Mouse (Mus musculus) heart, postnatal 0 days (tissue): ENCODE data around the gene Tbc1d1. TPM values are rescaled to one million over a fixed set of nuclear protein-coding genes. Genes with fewer than 3 reads are reported as not detected.

Experiments
- ATAC-seq: fragments of 200-750 bp; cut with Nextera tagmentation; 2 replicates; pipeline ENCODE4 v1.8.0; 2017; ENCODE audit warnings: low read depth, moderate number of reproducible peaks, moderate library complexity; ENCODE audit not compliant: insufficient read depth
- DNase-seq: peaks from one replicate; pipeline ENCODE4 v3.0.0-alpha.2; 2016; ENCODE audit warnings: low spot score
- H3K27ac ChIP-seq: fragments of 300-500 bp; sonication (generic); 2 replicates; pipeline ENCODE4 v1.5.1; 2014; ENCODE audit warnings: low read depth, mild to moderate bottlenecking
- H3K27me3 ChIP-seq: fragments of 300-500 bp; sonication (generic); 2 replicates; pipeline ENCODE4 v1.6.1; 2014; ENCODE audit warnings: low read length, mixed read lengths; ENCODE audit not compliant: control insufficient read depth, insufficient read depth
- H3K36me3 ChIP-seq: fragments of 300-500 bp; sonication (generic); replicated peaks from 2 replicates; pipeline ENCODE4 v1.6.1; 2014; ENCODE audit warnings: low read length, mixed read lengths; ENCODE audit not compliant: control insufficient read depth, insufficient read depth
- H3K4me1 ChIP-seq: fragments of 300-500 bp; sonication (generic); 2 replicates; pipeline ENCODE4 v1.6.1; 2014; ENCODE audit warnings: antibody characterized with exemption; ENCODE audit not compliant: control insufficient read depth, insufficient read depth
- H3K4me2 ChIP-seq: fragments of 300-500 bp; sonication (generic); 2 replicates; pipeline ENCODE4 v1.6.1; 2014; ENCODE audit warnings: low read depth, mild to moderate bottlenecking, low read length, moderate library complexity
- H3K4me3 ChIP-seq: fragments of 300-500 bp; sonication (generic); 2 replicates; pipeline ENCODE4 v1.5.1; 2014; ENCODE audit warnings: low read depth, low read length
- H3K9ac ChIP-seq: fragments of 300-500 bp; sonication (generic); replicated peaks from 2 replicates; pipeline ENCODE4 v1.6.1; 2014; ENCODE audit warnings: low read depth, low read length, mixed read lengths
- H3K9me3 ChIP-seq: fragments of 300-500 bp; sonication (generic); replicated peaks from 2 replicates; pipeline ENCODE4 v1.6.1; 2016; ENCODE audit warnings: low read length; ENCODE audit not compliant: control insufficient read depth
- CTCF ChIP-seq: IDR thresholded peaks from 2 replicates; pipeline ENCODE4 v1.5.1; 2016; ENCODE audit warnings: antibody characterized with exemption, control low read depth, low read depth
- EP300 ChIP-seq: IDR thresholded peaks from 2 replicates; pipeline ENCODE4 v1.6.1; 2016; ENCODE audit warnings: antibody characterized with exemption, low read depth
- WGBS: fragments of 180-500 bp; shearing (Covaris S2); extraction: QIAGEN DNeasy Blood & Tissue Kit; methylation state at CpG from one replicate; pipeline ENCODE4 v1.1.7; 2014; 5-methylcytosine and 5-hydroxymethylcytosine counted together
- polyA plus RNA-seq: library from polyadenylated mRNA; unstranded; fragments of >200 nt; fragmentation: Nextera tagmentation; extraction: Ambion mirVana; gene quantifications from 2 replicates; pipeline ENCODE4 v1.2.1, GENCODE M21; 2015
- total RNA-seq: library from RNA; depleted of rRNA; stranded (reverse); fragments of >200 nt; gene quantifications from 2 replicates; pipeline ENCODE4 v1.2.3, GENCODE M21; 2014; ENCODE audit warnings: low replicate concordance

The Tbc1d1 gene
- total and polyA plus RNA-seq, 2 experiments from 2014 or later = 22.4 to 55.4 TPM

DNA sequence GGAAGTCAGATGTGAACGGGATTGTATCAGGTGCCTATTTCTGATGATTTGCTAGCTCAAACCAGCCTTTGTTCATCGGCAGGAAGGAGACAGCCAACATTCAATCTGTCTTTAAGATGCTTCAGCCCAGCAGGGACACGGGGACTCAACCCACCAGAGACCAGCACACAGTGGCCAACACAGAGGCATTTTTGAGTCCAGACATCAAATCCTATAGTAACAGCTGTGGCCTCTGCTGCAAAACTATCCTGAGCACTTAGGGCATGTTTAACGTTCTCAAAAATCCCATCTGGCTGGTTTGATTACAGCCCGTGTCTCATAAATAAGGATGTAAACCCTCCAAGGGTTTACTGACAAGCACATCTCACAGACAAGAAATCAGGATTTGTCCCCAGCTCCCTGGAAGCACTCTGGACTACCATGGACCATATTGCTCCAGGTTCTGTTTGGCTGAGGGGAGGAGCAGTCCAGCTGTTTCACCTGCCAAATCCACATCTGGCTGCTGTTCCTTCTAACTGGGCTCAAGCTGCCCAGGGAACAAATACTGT lies 207.8 kb downstream of the Tbc1d1 start:
- Histone ChIP-seq H3K36me3 (no peaks in the 10 kb centered on the region), H3K27ac (peak overlapping the region; percentile 53), H3K27me3 (no peaks in the 10 kb centered on the region), H3K9me3 (0 out of 2 replicates have a peak, but pooled peaks cover 4% of the 10 kb centered on the region), H3K4me1 (peaks cover 27% of the 10 kb centered on the region), H3K9ac (no peak overlapping the region), H3K4me2 (peak overlapping the region; percentile 35), H3K4me3 (no peak overlapping the region)
- ATAC-seq = no peak
- WGBS = 54% methylated on average over 5 of the region's 5 CpGs
- DNase-seq = no peak
- TF ChIP-seq EP300 (no peak), CTCF (no peak)

DNA sequence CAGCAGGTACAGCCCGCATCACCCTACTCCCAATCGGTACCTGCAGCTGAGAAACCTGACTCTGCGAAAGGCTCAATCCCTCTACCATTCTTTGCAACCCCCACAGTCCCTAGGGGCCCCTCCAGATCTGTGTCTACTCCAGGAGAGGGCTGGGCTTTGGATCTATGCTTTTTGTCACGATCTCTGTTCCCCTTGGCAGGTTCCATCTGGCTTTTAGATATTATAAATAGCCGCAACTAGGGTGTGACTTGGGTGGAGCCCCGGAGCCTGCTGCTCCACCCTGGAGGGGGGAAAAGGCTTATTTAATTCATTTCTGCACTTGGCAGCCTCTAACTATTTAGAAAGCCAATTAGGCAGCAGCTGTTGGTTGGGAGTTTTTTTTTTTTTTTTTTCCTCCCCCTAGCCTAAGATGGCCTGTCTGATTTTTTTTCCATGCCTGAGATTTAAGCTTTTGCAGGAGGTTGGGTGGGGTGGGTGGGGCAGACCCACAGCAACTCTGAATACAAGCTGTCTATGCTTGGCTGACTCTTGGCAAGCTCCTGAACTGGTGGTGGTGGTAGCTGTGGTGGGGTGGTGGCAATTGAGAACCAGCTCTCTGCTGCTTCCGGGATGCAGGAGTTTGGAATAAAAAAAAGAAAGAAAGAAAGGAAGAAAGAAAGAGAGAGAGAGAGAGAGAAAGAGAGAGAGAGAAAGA lies 208.5 kb downstream of the Tbc1d1 start:
- ATAC-seq = peak; percentile 64
- DNase-seq = peak; percentile 55
- Histone ChIP-seq H3K27ac (peak overlapping the region; percentile 53; the same call in 1 of the 2 replicates), H3K4me2 (peak overlapping the region; percentile 35), H3K9me3 (0 out of 2 replicates have a peak, but pooled peaks cover 4% of the 10 kb centered on the region), H3K27me3 (no peaks in the 10 kb centered on the region), H3K36me3 (no peaks in the 10 kb centered on the region), H3K4me1 (peaks cover 21% of the 10 kb centered on the region), H3K4me3 (no peak overlapping the region), H3K9ac (no peak overlapping the region)
- TF ChIP-seq EP300 (0 out of 2 replicates have a peak, but pooled peaks have one; percentile 36), CTCF (no peak)
- 34% methylated on average over 7 of the region's 7 CpGs for WGBS

DNA sequence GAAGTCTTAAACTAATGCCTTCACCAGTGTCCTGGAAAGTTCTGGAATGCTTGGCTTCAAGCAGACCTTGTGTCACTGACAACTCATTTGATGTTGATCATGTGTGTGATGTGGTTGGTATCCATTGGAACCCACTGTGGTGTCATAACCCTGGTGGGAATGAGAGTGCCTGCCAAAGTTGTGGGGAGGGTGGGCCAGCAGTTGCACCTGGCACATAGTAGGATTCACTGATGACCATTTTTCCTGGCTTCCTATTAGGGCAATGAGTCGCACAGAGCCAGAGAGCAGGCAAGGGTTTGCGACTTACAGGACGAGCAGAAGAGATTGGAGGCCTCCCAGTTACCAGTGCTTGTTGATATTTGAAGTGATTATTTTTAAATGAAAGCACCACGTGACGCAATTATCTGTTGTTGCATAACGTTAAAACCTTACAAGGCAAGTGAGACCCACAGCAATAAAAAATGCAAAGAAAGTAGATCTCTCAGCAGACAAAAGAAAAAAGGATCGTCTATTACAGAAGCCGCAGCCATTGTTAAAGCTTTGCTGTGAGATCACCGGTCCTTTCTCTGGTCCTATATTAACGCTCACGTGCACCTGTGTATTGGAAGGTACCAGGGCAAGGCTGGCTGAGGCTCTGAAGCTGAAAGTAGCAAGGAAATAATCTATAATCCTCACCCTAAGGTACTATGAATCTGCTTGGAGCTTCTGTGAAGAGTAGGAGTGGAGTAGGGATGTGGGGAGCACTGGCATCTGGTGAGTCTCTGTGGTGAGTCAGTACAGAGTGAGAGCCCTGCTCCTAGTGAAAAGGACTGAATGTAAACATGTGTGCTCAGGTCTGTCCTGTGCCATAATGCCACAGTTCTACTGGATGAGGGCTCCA lies 209.3 kb downstream of the Tbc1d1 start:
- WGBS = 83% methylated on average over 11 of the region's 11 CpGs
- ATAC-seq (no peak), DNase-seq (no peak)
- no peak for TF ChIP-seq EP300
- TF ChIP-seq CTCF = no peak
- H3K9ac ChIP-seq = no peak overlapping the region
- no peak overlapping the region for H3K4me2 ChIP-seq
- no peaks in the 10 kb centered on the region for H3K36me3 ChIP-seq
- no peak overlapping the region for H3K4me3 ChIP-seq
- peaks cover 14% of the 10 kb centered on the region for H3K4me1 ChIP-seq
- no peaks in the 10 kb centered on the region for H3K27me3 ChIP-seq
- H3K27ac ChIP-seq = 0 out of 2 replicates have a peak overlapping the region, but pooled peaks have one; percentile 23
- H3K9me3 ChIP-seq = 0 out of 2 replicates have a peak, but pooled peaks cover 4% of the 10 kb centered on the region

DNA sequence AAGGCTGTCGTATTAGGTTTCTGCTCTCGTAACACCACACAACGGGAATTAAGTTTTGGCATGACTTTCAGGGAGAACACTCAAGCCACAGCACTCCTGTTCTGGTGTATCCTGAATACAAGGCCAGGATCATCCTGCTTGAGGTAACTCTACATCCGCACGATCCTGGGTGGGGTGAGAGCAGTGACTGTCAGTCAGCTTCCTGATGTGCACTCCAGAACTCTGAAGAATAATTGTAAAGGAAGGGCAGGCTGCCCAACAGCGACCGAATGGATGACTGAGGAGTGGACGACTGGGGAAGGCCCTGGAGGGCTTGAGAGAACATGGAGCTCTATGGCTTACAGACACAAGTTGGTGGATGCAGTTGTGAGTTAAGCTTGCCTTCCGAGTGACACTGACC lies 210.0 kb downstream of the Tbc1d1 start:
- no peaks in the 10 kb centered on the region for H3K27me3 ChIP-seq
- ATAC-seq = no peak

DNA sequence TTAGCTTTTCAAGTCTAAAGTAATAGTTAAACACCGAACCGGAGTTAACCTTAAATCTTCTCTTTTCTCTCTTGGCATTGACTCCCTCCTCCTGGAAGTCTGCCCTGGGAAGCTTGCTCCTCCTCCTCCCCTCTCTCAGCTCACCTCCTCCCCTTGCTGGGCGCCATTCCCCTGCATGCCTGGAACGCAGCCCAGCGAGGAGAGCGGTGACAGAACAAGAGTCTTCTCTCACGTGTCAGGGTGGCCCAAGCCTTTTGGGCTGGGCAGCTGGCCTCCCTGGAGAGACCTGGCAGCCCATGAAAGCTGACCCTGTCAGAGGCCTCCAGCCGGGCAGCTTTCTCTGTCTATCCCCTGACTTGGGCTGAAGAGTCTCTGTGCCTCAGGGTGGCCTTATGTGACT lies 211.3 kb downstream of the Tbc1d1 start:
- ATAC-seq = peak; percentile 86
- Histone ChIP-seq H3K9me3 (0 out of 2 replicates have a peak, but pooled peaks cover 1% of the 10 kb centered on the region), H3K4me3 (no peak overlapping the region), H3K4me1 (peaks cover 14% of the 10 kb centered on the region), H3K27me3 (no peaks in the 10 kb centered on the region), H3K4me2 (no peak overlapping the region), H3K27ac (peak overlapping the region; percentile 72), H3K36me3 (no peaks in the 10 kb centered on the region), H3K9ac (no peak overlapping the region)
- no peak for TF ChIP-seq EP300
- TF ChIP-seq CTCF = no peak
- WGBS = 6% methylated on average over 8 of the region's 8 CpGs
- DNase-seq = peak; percentile 82

More for the DNA sequence above, 210.0 kb downstream of the Tbc1d1 start:
- Histone ChIP-seq H3K9me3 (0 out of 2 replicates have a peak, but pooled peaks cover 4% of the 10 kb centered on the region), H3K4me2 (no peak overlapping the region), H3K4me1 (peaks cover 14% of the 10 kb centered on the region), H3K36me3 (no peaks in the 10 kb centered on the region), H3K4me3 (no peak overlapping the region), H3K27ac (no peak overlapping the region), H3K9ac (no peak overlapping the region)
- TF ChIP-seq CTCF (no peak), EP300 (no peak)
- DNase-seq = no peak
- 81% methylated on average over 9 of the region's 9 CpGs for WGBS
